Mouse (Mus musculus) cerebellum, adult 9-11 months (tissue): Measurements from ENCODE around the gene Tbc1d5.

Experiments used
- DNase-seq: peaks from one replicate; pipeline ENCODE4 v3.0.0; 2022

Tbc1d5 gene

GRCm38 (mm10) chr17:51179195-51179953, at the start of gene Tbc1d5:
TSS of gene Tbc1d5 (minus strand) at chr17:51179352.
- DNase-seq: peak; percentile 96

GRCm38 (mm10) chr17:51226056-51226455, 46.9 kb upstream of the Tbc1d5 start:
- no peak for DNase-seq

- no peak for DNase-seq
Observed at GRCm38 (mm10) chr17:51223152-51223551, 44.0 kb upstream of the Tbc1d5 start.

DNA sequence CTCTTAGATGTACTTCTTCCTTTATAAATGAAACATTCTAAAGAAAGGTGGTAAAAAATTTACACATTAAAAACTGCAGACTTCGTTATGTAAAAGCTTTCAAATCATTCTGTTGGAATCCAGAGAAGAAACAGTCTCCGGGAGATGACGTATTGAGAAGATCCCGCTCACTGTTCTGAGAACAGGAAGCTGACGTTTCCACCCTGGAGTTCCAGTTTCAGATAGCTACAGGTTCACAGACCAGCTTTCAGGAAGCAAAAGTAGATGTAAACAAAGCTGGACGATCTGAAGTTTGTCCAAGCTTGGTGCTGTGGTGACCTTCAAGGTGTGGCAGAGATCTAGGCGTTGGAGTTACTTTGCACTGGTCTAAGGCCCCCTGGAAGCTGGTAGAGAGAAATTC, 41.9 kb upstream of the Tbc1d5 start:
- no peak for DNase-seq

- no peak for DNase-seq
Observed at GRCm38 (mm10) chr17:51219897-51220296, 40.7 kb upstream of the Tbc1d5 start.

DNA sequence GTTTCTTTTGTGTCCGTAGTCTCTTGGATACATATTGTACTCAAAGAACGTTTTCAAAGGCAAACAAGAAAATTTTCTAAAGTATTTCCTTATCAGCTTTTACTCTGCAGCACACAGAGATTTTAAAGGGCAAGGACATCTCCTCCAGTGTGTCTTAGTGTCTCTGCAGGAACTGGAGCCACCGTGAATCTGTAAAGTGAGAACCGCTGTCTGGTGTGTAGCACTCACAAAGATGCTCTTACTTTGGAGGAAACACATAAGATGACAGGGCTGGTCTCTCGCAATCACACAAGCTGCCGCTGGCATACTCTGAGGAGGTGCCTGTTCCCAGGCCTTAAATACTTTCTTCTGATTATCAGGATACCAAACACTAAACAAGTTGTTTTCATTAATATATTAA, 37.3 kb upstream of the Tbc1d5 start:
- DNase-seq: no peak

DNA sequence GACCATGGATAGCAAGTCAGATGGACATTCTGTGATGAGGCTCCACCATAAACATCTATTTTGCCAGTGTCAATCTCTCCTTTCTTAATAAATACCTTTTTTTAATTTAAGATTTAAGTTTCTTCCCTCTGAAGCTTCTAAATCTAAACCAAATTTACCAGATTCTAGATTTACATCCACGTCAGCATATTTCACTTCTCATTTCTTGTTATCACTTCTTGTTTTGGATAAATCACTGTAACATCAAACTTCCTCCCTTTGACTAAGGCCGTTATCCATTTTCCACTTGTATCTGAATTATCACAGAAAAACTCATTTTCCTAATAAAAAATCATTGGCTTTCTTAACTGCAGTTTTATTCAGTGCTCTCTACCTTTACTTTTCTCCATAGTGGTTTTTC, 30.4 kb upstream of the Tbc1d5 start:
- DNase-seq: no peak

DNA sequence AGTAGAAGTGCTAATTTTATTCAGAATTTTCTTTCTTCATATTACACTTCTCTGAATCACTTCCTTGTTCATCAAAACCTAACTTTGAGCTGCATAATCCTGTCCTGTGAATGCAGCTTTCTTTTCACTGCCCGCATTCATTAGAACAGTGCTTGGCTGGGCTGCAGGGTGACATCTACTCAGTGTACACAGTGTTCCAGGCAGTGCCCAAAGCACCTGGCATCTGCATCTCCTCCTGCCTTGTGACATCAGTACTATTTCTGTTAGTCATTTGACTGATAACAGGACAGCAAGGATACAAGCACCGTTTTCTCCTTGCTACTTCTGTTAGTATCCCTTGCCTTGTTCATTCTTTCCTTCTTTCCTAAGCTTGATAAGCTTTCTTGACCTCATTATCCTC, 25.5 kb upstream of the Tbc1d5 start:
- peak; percentile 16 for DNase-seq

- DNase-seq: no peak
Observed at GRCm38 (mm10) chr17:51195561-51195960, 16.4 kb upstream of the Tbc1d5 start.

- DNase-seq: no peak
Observed at GRCm38 (mm10) chr17:51194787-51195186, 15.6 kb upstream of the Tbc1d5 start.

DNA sequence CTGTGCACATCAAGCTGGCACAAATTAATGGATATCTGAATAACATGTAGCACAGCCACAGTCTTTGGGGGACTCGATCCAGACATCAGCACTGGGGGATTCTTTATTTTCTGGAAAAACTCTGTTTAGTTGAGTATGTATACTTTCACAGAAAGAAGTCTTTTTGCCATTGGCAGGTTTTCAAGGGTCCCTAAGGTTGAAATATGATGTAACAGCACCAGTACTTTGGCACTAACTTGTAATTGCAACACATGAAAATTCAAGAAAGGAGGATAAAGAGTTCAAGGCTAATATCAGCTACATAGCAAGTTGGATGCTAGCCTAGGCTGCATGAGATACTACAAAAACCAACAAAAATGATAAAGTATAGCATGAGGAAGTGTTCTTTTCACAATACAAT, 12.2 kb upstream of the Tbc1d5 start:
- no peak for DNase-seq

DNA sequence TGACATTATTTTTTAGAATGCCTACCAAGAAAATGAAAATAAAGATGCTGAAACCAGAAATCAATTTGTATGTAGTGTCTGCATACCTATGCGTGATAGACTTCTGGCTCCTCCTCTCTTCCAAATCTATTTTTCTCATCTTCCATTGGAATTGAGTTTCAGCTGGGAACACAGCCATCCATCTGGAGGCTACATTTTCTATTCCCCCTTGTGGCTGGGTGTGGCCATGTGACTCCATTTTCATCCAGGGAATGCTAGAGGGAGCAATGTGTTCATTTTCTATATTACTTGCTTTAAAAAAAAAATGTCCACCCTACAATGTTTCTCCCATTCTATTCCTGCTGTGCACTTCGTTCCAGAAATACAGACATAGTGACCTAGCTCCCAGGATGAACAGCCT, 3.6 kb upstream of the Tbc1d5 start:
- DNase-seq: no peak

DNA sequence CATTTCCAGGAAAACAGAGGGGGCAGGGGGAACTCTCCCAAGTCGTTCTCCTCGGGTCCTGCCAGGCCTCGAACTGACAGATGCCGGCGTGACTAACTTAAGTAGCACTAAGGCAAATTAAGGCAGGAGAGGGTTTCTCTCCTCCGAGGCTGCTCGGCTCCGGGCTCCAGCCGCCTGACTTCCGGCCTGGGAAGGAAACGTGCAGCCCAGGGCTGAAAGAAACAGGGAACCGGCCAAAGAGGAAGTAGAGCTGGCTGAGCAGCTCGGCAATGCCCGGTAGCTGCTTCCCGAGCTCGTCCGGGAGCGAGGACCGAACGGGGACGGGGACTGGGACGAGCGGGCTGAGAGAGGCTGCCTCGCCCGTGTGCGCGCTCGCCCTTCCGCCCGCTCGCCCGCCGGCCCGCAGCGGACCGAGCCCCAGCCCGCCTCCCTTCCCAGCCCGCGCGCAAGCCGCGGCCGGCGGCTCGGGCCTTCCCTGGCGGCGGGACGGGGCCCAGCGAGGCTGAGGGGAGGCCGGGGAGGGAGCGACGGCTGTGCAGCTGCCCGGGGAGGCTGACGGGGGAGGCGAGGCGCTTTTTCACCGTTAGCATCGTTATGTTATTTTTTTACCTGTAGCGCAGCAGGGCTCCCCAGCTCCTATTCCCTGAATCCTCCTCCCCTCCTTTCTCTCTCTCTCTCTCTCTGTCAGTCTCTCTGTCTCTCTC, 509 bp downstream of the Tbc1d5 start:
- peak; percentile 79 for DNase-seq

DNA sequence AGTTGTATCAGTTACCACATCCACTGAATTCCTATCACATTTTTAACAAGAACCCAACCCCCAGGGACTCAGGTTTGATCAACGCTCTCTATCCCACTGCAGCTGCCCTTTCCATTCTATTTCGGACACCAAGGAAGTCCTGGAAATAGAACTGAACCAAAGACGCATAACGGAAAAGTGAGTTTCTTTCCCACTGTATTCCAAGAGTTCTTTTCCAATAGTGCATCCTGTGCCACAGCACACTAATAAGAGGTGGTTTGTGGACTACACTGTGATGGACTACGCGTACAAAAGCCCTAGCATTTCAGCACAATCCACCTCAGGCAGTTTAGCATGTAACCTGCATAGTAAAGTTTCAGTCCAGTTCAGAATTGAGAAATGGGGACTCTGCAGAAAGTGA, 1.2 kb downstream of the Tbc1d5 start:
- DNase-seq: no peak

DNA sequence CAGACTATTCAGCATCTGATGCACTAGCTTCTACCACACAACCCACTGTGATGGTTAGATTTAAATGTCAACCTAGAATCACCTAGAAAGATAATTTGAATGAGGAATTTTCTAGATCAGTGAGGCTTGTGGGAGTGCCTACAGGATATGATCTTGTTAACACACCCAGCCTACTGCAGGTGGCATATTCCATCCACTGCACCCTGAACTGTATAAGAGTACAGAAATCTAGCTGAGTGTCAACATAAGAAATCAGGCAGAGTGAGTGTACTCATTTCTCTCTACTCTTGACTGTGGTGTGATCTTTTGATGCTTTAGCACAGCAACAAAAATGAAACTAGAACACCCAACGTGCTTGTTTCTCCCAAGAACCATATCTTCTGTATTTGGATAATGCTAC, 6.8 kb downstream of the Tbc1d5 start:
- DNase-seq: no peak

DNA sequence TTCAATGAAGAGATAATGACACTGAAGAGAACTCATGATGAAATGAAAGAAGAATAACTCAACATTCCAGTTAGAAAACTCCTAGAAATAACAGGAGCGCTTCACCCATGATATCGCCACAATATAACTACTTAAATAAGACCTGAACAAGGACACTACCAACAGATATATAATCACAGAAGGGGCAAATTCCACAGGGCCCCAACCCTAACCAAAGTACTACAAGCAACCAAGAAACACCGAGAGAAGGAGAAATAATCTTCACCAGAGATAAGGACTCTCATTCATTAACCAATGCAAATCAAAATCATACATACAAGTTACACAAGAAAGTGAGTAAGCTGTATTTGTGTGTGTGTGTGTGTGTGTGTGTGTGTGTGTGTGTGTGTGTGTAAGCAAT, 7.6 kb downstream of the Tbc1d5 start:
- no peak for DNase-seq

DNA sequence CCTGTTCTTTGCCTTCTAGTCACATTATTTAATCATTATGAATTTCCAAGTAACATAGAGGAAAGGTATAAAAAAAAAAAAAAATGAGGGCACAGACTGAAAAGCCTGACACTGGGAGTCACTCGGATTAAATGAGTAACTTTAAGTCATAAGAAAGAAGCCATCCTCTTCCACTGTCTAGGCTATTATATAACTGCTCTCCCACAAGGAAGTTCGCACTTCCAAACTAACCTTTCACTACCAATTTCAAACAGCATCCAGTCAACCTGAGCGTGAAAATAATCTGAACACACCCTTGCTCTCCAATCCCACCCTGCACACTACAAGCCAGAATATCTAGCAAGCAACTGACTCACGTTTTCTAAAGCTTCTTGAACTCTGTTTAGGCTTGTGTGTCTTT, 9.2 kb downstream of the Tbc1d5 start:
- DNase-seq: no peak

GRCm38 (mm10) chr17:51162366-51162765, 16.8 kb downstream of the Tbc1d5 start:
- DNase-seq: no peak

DNA sequence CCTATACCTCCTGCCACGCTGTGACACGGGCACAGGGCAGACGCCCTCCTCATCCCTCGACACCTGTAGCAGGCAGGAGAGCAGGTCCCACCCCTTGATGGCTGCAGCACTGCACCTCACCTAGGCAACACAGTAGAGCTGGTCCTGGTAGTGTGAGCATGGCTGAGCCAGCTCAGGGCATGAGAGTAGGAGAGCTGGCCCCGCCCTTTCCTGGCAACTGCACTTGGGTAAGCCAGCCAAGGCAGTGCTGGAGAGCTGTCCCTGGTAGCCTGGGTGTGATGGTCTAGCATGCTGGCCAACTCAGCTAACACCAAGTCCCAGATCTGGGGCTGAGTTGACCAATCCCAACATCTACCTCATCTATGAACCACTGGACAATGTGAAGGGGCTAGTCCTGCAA, 19.9 kb downstream of the Tbc1d5 start:
- DNase-seq: peak; percentile 32

DNA sequence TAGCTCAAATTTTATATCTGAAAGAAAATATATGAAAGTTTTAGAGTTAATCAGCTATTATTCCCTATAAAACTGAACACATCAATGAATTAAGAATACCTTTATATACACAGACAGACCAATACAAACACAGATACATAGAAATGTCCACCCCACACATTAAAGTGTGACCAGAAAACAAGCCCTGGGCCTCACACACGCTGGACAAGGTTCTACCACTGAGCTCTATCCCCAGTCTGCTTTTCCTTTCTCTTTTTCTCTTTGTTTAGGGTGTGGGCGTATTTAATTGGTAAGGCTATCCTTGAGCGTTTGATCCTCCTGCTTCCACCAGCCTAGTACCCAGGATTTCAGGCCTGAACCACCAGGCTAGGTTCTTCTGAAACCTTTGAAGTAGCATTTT, 28.2 kb downstream of the Tbc1d5 start:
- no peak for DNase-seq

DNA sequence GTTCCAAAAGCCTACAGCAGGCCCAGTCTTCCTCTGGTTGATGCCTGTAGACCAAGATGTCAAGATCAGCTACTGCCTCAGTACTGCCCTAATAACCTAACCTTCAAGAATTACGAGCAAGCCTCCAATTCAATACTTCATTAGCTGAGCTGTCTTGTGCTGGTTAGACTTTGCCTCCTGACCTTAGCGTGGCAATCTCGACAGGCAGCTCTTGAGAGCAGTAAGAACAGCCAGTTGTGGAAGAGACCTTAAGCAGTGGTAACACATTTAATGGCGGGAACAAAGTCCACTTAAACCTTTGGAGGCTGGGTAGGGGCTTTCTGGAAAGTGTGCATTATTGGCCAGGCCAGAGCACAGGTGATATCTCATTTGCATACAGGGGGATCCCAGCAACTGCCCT, 34.2 kb downstream of the Tbc1d5 start:
- DNase-seq: no peak

- DNase-seq: no peak
Observed at GRCm38 (mm10) chr17:51142095-51142494, 37.1 kb downstream of the Tbc1d5 start.

GRCm38 (mm10) chr17:51111194-51111593, 68.0 kb downstream of the Tbc1d5 start:
- DNase-seq: no peak

DNA sequence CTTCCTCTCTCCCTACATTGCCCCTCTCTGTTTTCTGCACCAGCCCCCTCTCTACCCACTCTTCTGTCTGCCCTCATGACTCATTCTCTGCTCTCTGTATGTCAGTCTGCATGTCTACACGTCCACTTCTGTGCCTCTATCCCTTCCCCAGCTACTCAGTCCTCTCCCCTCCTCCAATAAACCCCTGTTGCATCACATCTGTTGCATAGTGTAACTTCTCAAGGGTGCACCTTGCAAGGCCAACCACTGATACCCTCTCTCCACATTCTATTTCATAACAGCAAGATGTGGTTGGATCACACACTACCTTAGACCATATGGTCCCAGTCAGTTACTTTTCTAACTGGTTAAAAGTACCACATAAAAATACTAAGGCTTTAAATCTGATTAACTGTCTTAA, 74.9 kb downstream of the Tbc1d5 start:
- no peak for DNase-seq

GRCm38 (mm10) chr17:51043869-51044268, 135.3 kb downstream of the Tbc1d5 start:
- DNase-seq: no peak
